Mouse (Mus musculus): ENCODE results near the gene Rho.

The Rho gene

GRCm38 (mm10) chr6:115931639-115932038 is at the start of gene Rho:
Gene Rho (plus strand): TSS chr6:115931748.
- in situ Hi-C loops (cut with MboI, MseI), result no loop called here

- in situ Hi-C loops (cut with MboI, MseI), result loop anchor here (25.0 kb wide), 1 partner anchor 728 kb away; no protein-coding TSS in a partner anchor
These were observed 47.5 kb upstream of the Rho start for GRCm38 (mm10) chr6:115884018-115884417.

GRCm38 (mm10) chr6:115886894-115887293 is 44.7 kb upstream of the Rho start:
- in situ Hi-C loops (cut with MboI, MseI), result loop anchor here (25.0 kb wide), 1 partner anchor 725 kb away; no protein-coding TSS in a partner anchor

GRCm38 (mm10) chr6:115888296-115888695 is 43.3 kb upstream of the Rho start:
- in situ Hi-C loops (cut with MboI, MseI), result loop anchor here (25.0 kb wide), 1 partner anchor 724 kb away; no protein-coding TSS in a partner anchor

GRCm38 (mm10) chr6:115890601-115891000 is 40.9 kb upstream of the Rho start:
- in situ Hi-C loops (cut with MboI, MseI), result loop anchor here (5.0 to 25.0 kb wide), 2 partner anchors 117 to 722 kb away; no protein-coding TSS in a partner anchor

GRCm38 (mm10) chr6:115891061-115891460 is 40.5 kb upstream of the Rho start:
- in situ Hi-C loops (cut with MboI, MseI), result loop anchor here (5.0 to 25.0 kb wide), 2 partner anchors 116 to 721 kb away; no protein-coding TSS in a partner anchor

- in situ Hi-C loops (cut with MboI, MseI), result loop anchor here (5.0 to 25.0 kb wide), 2 partner anchors 116 to 721 kb away; no protein-coding TSS in a partner anchor
These were observed 40.0 kb upstream of the Rho start for GRCm38 (mm10) chr6:115891497-115892061.

GRCm38 (mm10) chr6:115892363-115892762 is 39.2 kb upstream of the Rho start:
- in situ Hi-C loops (cut with MboI, MseI), result loop anchor here (5.0 to 25.0 kb wide), 2 partner anchors 115 to 720 kb away; no protein-coding TSS in a partner anchor

- in situ Hi-C loops (cut with MboI, MseI), result loop anchor here (25.0 kb wide), 1 partner anchor 716 kb away; no protein-coding TSS in a partner anchor
These were observed 35.2 kb upstream of the Rho start for GRCm38 (mm10) chr6:115896346-115896745.

GRCm38 (mm10) chr6:115897117-115897516 is 34.4 kb upstream of the Rho start:
- in situ Hi-C loops (cut with MboI, MseI), result loop anchor here (25.0 kb wide), 1 partner anchor 715 kb away; no protein-coding TSS in a partner anchor

- in situ Hi-C loops (cut with MboI, MseI), result loop anchor here (25.0 kb wide), 1 partner anchor 714 kb away; no protein-coding TSS in a partner anchor
These were observed 33.5 kb upstream of the Rho start for GRCm38 (mm10) chr6:115897926-115898520.

GRCm38 (mm10) chr6:115901062-115901461 is 30.5 kb upstream of the Rho start:
- in situ Hi-C loops (cut with MboI, MseI), result loop anchor here (5.0 kb wide), 1 partner anchor 231 kb away; no protein-coding TSS in a partner anchor

- in situ Hi-C loops (cut with MboI, MseI), result loop anchor here (5.0 kb wide), 1 partner anchor 231 kb away; no protein-coding TSS in a partner anchor
These were observed 30.0 kb upstream of the Rho start for GRCm38 (mm10) chr6:115901489-115901931.

- in situ Hi-C loops (cut with MboI, MseI), result loop anchor here (5.0 kb wide), 1 partner anchor 230 kb away; no protein-coding TSS in a partner anchor
These were observed 29.0 kb upstream of the Rho start for GRCm38 (mm10) chr6:115902545-115902944.

- in situ Hi-C loops (cut with MboI, MseI), result no loop called here
These were observed 26.0 kb upstream of the Rho start for GRCm38 (mm10) chr6:115905568-115905967.

- in situ Hi-C loops (cut with MboI, MseI), result no loop called here
These were observed 25.1 kb upstream of the Rho start for GRCm38 (mm10) chr6:115906455-115906854.

GRCm38 (mm10) chr6:115906871-115907270 is 24.7 kb upstream of the Rho start:
- in situ Hi-C loops (cut with MboI, MseI), result no loop called here

- in situ Hi-C loops (cut with MboI, MseI), result no loop called here
These were observed 23.0 kb upstream of the Rho start for GRCm38 (mm10) chr6:115908421-115908982.

- in situ Hi-C loops (cut with MboI, MseI), result no loop called here
These were observed 22.5 kb upstream of the Rho start for GRCm38 (mm10) chr6:115909052-115909451.

- in situ Hi-C loops (cut with MboI, MseI), result no loop called here
These were observed 21.6 kb upstream of the Rho start for GRCm38 (mm10) chr6:115909940-115910339.

GRCm38 (mm10) chr6:115911763-115912162 is 19.8 kb upstream of the Rho start:
- in situ Hi-C loops (cut with MboI, MseI), result no loop called here

GRCm38 (mm10) chr6:115913482-115913881 is 18.1 kb upstream of the Rho start:
- in situ Hi-C loops (cut with MboI, MseI), result no loop called here

All from regulatory T cell (primary cell).